Mouse (Mus musculus): ENCODE data around the gene Serpinb5. TPM values are rescaled to one million over a fixed set of nuclear protein-coding genes. Genes with fewer than 3 reads are reported as not detected.
"Not testable (repeated sequence)": the region's sequence is repeated elsewhere in the genome, so short reads cannot be mapped to it uniquely, and the experiment has no call there.

Serpinb5 gene
- total RNA-seq, 2 experiments from 2014 or later = not detected

DNA sequence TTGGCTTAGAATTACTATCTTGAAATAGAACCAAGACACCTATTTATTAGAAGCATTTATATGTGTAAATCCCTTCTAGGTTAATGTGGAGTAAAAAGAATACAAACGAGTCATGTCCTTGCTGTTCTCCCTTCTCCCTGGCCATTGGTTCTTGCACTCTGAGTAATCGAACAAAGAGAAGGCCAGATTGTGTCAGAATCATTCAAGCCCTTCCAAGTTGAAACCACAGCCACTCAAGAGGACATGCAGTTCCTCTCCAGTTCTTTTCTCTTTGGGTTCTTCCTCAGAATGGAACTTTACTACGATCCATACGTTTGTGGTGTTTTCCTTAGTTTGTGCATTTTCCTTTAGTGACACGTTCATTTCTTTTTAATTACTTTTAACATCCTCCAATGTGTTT lies 22.4 kb downstream of the Serpinb5 start:
- Histone ChIP-seq H3K4me3 (no peak overlapping the region), H3K27ac (no peak overlapping the region)
- TF ChIP-seq CTCF (IDR thresholded peaks at IDR 0.05) = no peak
- intact Hi-C loops (cut with DNase I) = no loop called here
- no peak for DNase-seq

- intact Hi-C loops (cut with DNase I) = no loop called here
- DNase-seq = no peak
- H3K27ac ChIP-seq = no peak overlapping the region
- H3K4me3 ChIP-seq = no peak overlapping the region
- peak; percentile 28; the same call in 1 of the 2 replicates for TF ChIP-seq CTCF (IDR thresholded peaks at IDR 0.05)
Measured at GRCm38 (mm10) chr1:106883812-106884211, 22.8 kb downstream of the Serpinb5 start.

DNA sequence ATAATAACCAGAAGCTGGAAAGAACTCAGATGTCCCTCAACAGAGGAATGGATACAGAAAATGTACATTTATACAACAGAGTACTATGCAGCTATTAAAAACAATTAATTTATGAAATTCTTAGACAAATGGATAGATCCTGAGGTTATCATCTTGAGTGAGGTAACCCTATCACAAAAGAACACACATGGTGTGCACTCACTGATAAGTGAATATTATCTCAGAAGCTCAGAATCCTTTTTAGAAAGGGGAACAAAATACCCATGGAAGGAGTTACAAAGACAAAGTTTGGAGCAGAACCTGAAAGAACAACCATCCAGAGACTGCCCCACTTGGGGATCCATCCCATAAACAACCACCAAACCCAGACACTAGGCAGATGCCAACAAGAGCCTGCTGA lies 34.2 kb downstream of the Serpinb5 start:
- intact Hi-C loops (cut with DNase I); DNase-seq; H3K27ac ChIP-seq; H3K4me3 ChIP-seq: not testable (repeated sequence)

DNA sequence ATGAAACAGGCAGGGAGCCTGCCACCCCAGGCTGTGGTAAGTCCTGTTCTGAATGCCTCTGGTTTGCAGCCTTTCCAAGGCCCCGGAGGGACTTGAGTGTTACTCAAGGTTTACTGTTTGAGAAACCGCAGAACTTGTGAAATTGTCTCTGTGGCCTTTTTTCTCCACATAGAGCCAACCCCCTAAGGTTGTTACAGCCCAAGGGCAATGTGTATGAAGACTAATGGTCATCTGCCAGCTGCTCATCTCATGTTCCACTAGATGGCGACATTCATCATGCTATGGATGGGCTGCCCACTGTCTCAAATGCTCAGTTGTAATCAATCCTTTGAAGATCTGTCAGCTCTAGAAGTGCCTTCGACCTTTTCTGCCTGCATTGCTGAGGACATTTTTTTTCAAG lies 40.4 kb downstream of the Serpinb5 start:
- intact Hi-C loops (cut with DNase I) = no loop called here
- H3K27ac ChIP-seq = no peak overlapping the region
- TF ChIP-seq CTCF (IDR thresholded peaks at IDR 0.05) = peak; percentile 50
- no peak overlapping the region for H3K4me3 ChIP-seq
- DNase-seq = no peak

GRCm38 (mm10) chr1:106931954-106932353 lies 71.0 kb downstream of the Serpinb5 start:
- intact Hi-C loops (cut with DNase I) = no loop called here
- Histone ChIP-seq H3K4me3 (no peak overlapping the region), H3K27ac (no peak overlapping the region)
- no peak for TF ChIP-seq CTCF (IDR thresholded peaks at IDR 0.05)
- no peak for DNase-seq

Other genes starting within 250 kb of the Serpinb5 start
- 1 to 10 TPM; 1.6 to 2.1 TPM for gene Bcl2, start 146.9 kb upstream of the Serpinb5 start, total RNA-seq (2021)
- gene Kdsr, start 101.4 kb upstream of the Serpinb5 start, total RNA-seq (2021) = 1 to 10 TPM; 3.9 to 4.4 TPM
- gene Vps4b, start 64.4 kb upstream of the Serpinb5 start, total RNA-seq (2021) = 10 to 100 TPM; 18.5 to 20.2 TPM
- gene Serpinb12, start 73.3 kb downstream of the Serpinb5 start, total RNA-seq (2021) = not detected
- gene Serpinb13, start 119.8 kb downstream of the Serpinb5 start, total RNA-seq (2021) = not detected
- not detected for gene Serpinb3a, start 191.1 kb downstream of the Serpinb5 start, total RNA-seq (2021)
- not detected for gene Serpinb3d, start 222.3 kb downstream of the Serpinb5 start, total RNA-seq (2021)